17 mouse cellular contexts compared by ENCODE assay signal in the genomic region with DNA sequence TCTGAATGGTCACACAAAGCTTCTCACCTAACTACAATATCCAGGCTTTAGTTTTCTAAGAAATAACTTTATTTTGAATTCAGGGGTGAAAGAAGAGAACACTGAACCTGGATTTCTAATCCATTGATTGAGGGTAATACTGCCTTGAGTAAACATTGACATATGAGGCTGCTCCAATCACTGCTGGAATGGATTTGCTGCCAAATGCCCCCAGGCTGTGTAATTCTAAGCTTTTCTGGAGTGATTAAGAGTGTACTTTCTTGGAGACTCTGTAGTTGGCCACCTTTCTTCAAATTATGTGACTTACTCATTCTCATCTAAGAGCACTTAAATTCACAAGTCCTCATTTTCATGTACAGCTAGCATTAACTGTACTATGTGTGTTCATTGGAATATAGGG.
"Had no signal": no experiment of that assay in that cellular context is flagged by ENCODE, and none has a peak within 500 bp of the region (broad histone marks: within the 10 kb centered on the region; RNA-seq: fewer than 3 reads in every experiment).

No protein-coding gene starts in this region.

- H3K4me1 ChIP-seq: limb, embryonic 13.5 days; liver, embryonic 12.5 days; megakaryocyte, embryonic 14.5 days; midbrain, embryonic 15.5 days; neural tube, embryonic 12.5 days had no signal

- DNase-seq: kidney, postnatal 25 days; layer of hippocampus, adult 9-11 months; layer of hippocampus, postnatal 36 days; lung, embryonic 14.5 days; lung, postnatal 10 days; lung, postnatal 4 days; retina, postnatal 1 day; right cerebral cortex, postnatal 4 days; spleen, adult 18-20 months; thymus, adult 18-20 months; thymus, postnatal 14 days had no signal

- H3K36me3 ChIP-seq: limb, embryonic 13.5 days; liver, embryonic 12.5 days; midbrain, embryonic 15.5 days; neural tube, embryonic 12.5 days had no signal

- H3K4me2 ChIP-seq: limb, embryonic 13.5 days; liver, embryonic 12.5 days; lung, embryonic 14.5 days; midbrain, embryonic 11.5 days; midbrain, embryonic 15.5 days; neural tube, embryonic 12.5 days had no signal

- ATAC-seq: liver, embryonic 12.5 days; midbrain, embryonic 15.5 days had no signal

- H3K9me3 ChIP-seq: limb, embryonic 13.5 days; liver, embryonic 12.5 days; megakaryocyte, embryonic 14.5 days; midbrain, embryonic 15.5 days; neural tube, embryonic 12.5 days had no signal

- H3K9ac ChIP-seq: limb, embryonic 13.5 days; liver, embryonic 12.5 days; lung, embryonic 14.5 days; midbrain, embryonic 15.5 days; neural tube, embryonic 12.5 days had no signal

- H3K27me3 ChIP-seq: limb, embryonic 13.5 days; liver, embryonic 12.5 days; megakaryocyte, embryonic 14.5 days; midbrain, embryonic 15.5 days; neural tube, embryonic 12.5 days had no signal

- H3K4me3 ChIP-seq: limb, embryonic 13.5 days; liver, embryonic 12.5 days; megakaryocyte, embryonic 14.5 days; midbrain, embryonic 15.5 days; neural tube, embryonic 12.5 days had no signal

- H3K27ac ChIP-seq: limb, embryonic 13.5 days; liver, embryonic 12.5 days; midbrain, embryonic 15.5 days; neural tube, embryonic 12.5 days had no signal
